ENCODE assay signal across 24 mouse cellular contexts in genomic region chr14:80369448-80370153, GRCm38 (mm10).
DNase-seq lines count a peak whose midpoint lies in the region; ATAC-seq and TF ChIP-seq lines count a peak whose summit lies in the region.
"Had no signal": no experiment of that assay in that cellular context is flagged by ENCODE, and none has a peak within 500 bp of the region (broad histone marks: within the 10 kb centered on the region; RNA-seq: fewer than 3 reads in every experiment).

No protein-coding gene starts in this region.

- TF ChIP-seq CTCF in hindbrain, postnatal 0 days (IDR thresholded peaks at IDR 0.05; ENCODE audit: low read depth) = no peak
- no peak for TF ChIP-seq CTCF in forebrain, postnatal 0 days (IDR thresholded peaks at IDR 0.05; ENCODE audit: low read depth)
- TF ChIP-seq CTCF in midbrain, postnatal 0 days (IDR thresholded peaks at IDR 0.05) = no peak

- no peak overlapping the region for H3K27ac ChIP-seq in hindbrain, postnatal 0 days
- no peak overlapping the region for H3K27ac ChIP-seq in hindbrain, embryonic 13.5 days
- H3K27ac ChIP-seq in forebrain, postnatal 0 days (ENCODE audit: low read depth, low read length) = no peak overlapping the region
- H3K27ac ChIP-seq in midbrain, postnatal 0 days (ENCODE audit: low read depth, low read length) = no peak overlapping the region
- H3K27ac ChIP-seq in kidney, embryonic 14.5 days (ENCODE audit: low read depth, low read length) = no peak overlapping the region
- H3K27ac ChIP-seq: gastrocnemius, adult 2 months; heart, embryonic 15.5 days; layer of hippocampus, adult 2 months; limb, embryonic 10.5 days; liver, embryonic 15.5 days; lung, embryonic 15.5 days had no signal

- H3K4me2 ChIP-seq in hindbrain, postnatal 0 days (ENCODE audit: low read depth, low read length) = peak overlapping the region; percentile 25
- H3K4me2 ChIP-seq in hindbrain, embryonic 13.5 days = no peak overlapping the region
- 0 out of 2 replicates have a peak overlapping the region, but pooled peaks have one; percentile 1 for H3K4me2 ChIP-seq in forebrain, postnatal 0 days (ENCODE audit: low read depth)
- peak overlapping the region; percentile 15; the same call in 1 of the 2 replicates for H3K4me2 ChIP-seq in midbrain, postnatal 0 days (ENCODE audit: low read depth, low read length, poor library complexity, severe bottlenecking)
- no peak overlapping the region for H3K4me2 ChIP-seq in kidney, embryonic 14.5 days (replicated peaks; ENCODE audit: low read depth, low read length)
- H3K4me2 ChIP-seq: heart, embryonic 15.5 days; liver, embryonic 15.5 days; lung, embryonic 15.5 days had no signal

- H3K4me1 ChIP-seq in hindbrain, postnatal 0 days (ENCODE audit: insufficient read depth, low read length) = no peaks in the 10 kb centered on the region
- no peaks in the 10 kb centered on the region for H3K4me1 ChIP-seq in hindbrain, embryonic 13.5 days (replicated peaks)
- no peaks in the 10 kb centered on the region for H3K4me1 ChIP-seq in forebrain, postnatal 0 days (ENCODE audit: insufficient read depth)
- no peaks in the 10 kb centered on the region for H3K4me1 ChIP-seq in midbrain, postnatal 0 days (ENCODE audit: insufficient read depth, low read length)
- no peaks in the 10 kb centered on the region for H3K4me1 ChIP-seq in kidney, embryonic 14.5 days (ENCODE audit: control insufficient read depth, insufficient read depth, low read length)
- H3K4me1 ChIP-seq: heart, embryonic 15.5 days; limb, embryonic 10.5 days; liver, embryonic 15.5 days; lung, embryonic 15.5 days had no signal

- H3K27me3 ChIP-seq in hindbrain, postnatal 0 days (ENCODE audit: insufficient read depth, low read length) = no peaks in the 10 kb centered on the region
- H3K27me3 ChIP-seq in hindbrain, embryonic 13.5 days = no peaks in the 10 kb centered on the region
- no peaks in the 10 kb centered on the region for H3K27me3 ChIP-seq in forebrain, postnatal 0 days (ENCODE audit: insufficient read depth, low read length)
- H3K27me3 ChIP-seq in midbrain, postnatal 0 days (ENCODE audit: insufficient read depth, low read length) = no peaks in the 10 kb centered on the region
- no peaks in the 10 kb centered on the region for H3K27me3 ChIP-seq in kidney, embryonic 14.5 days (ENCODE audit: control insufficient read depth, insufficient read depth, low read length)
- H3K27me3 ChIP-seq: heart, embryonic 15.5 days; liver, embryonic 15.5 days; lung, embryonic 15.5 days had no signal

- H3K36me3 ChIP-seq in hindbrain, postnatal 0 days (ENCODE audit: insufficient read depth, low read length) = no peaks in the 10 kb centered on the region
- no peaks in the 10 kb centered on the region for H3K36me3 ChIP-seq in hindbrain, embryonic 13.5 days
- no peaks in the 10 kb centered on the region for H3K36me3 ChIP-seq in forebrain, postnatal 0 days (ENCODE audit: insufficient read depth)
- no peaks in the 10 kb centered on the region for H3K36me3 ChIP-seq in midbrain, postnatal 0 days (ENCODE audit: insufficient read depth, low read length)
- H3K36me3 ChIP-seq in kidney, embryonic 14.5 days (ENCODE audit: control insufficient read depth, insufficient read depth, low read length) = no peaks in the 10 kb centered on the region
- H3K36me3 ChIP-seq: heart, embryonic 15.5 days; limb, embryonic 10.5 days; liver, embryonic 15.5 days; lung, embryonic 15.5 days had no signal

- no peak overlapping the region for H3K4me3 ChIP-seq in hindbrain, postnatal 0 days (ENCODE audit: low read length)
- H3K4me3 ChIP-seq in hindbrain, embryonic 13.5 days = no peak overlapping the region
- no peak overlapping the region for H3K4me3 ChIP-seq in forebrain, postnatal 0 days (ENCODE audit: low read depth, low read length)
- H3K4me3 ChIP-seq in midbrain, postnatal 0 days (ENCODE audit: low read depth, low read length) = no peak overlapping the region
- no peak overlapping the region for H3K4me3 ChIP-seq in kidney, embryonic 14.5 days (ENCODE audit: low read length)
- H3K4me3 ChIP-seq: gastrocnemius, adult 2 months; heart, embryonic 15.5 days; layer of hippocampus, adult 2 months; limb, embryonic 10.5 days; liver, embryonic 15.5 days; lung, embryonic 15.5 days; myocyte had no signal

- WGBS in hindbrain, postnatal 0 days = 28% methylated on average over 11 of the region's 11 CpGs
- 48% methylated on average over 11 of the region's 11 CpGs for WGBS in hindbrain, embryonic 13.5 days
- 13% methylated on average over 11 of the region's 11 CpGs for WGBS in forebrain, postnatal 0 days
- 20% methylated on average over 11 of the region's 11 CpGs for WGBS in midbrain, postnatal 0 days
- WGBS in kidney, embryonic 14.5 days = 64% methylated on average over 11 of the region's 11 CpGs

- peak; percentile 6 to 13 for DNase-seq in cerebellum, postnatal 10 days
- no peak for DNase-seq in cerebellum, postnatal 14 days
- peak; percentile 37 for DNase-seq in hindbrain, postnatal 0 days (ENCODE audit: low spot score)
- DNase-seq in forebrain, postnatal 0 days = peak; percentile 9
- DNase-seq in midbrain, postnatal 0 days (ENCODE audit: low spot score) = peak; percentile 35
- no peak for DNase-seq in lung, postnatal 25 days (ENCODE audit: low spot score)
- DNase-seq: adrenal gland, postnatal 25 days; cerebellum, adult 9-10 months; gastrocnemius, adult 2 months; heart, postnatal 36 days; kidney, adult 2 months; kidney, postnatal 25 days; liver; lung, postnatal 4 days; right cerebral cortex, postnatal 14 days had no signal

- H3K9me3 ChIP-seq in hindbrain, postnatal 0 days (ENCODE audit: low read length) = no peaks in the 10 kb centered on the region
- no peaks in the 10 kb centered on the region for H3K9me3 ChIP-seq in hindbrain, embryonic 13.5 days
- no peaks in the 10 kb centered on the region for H3K9me3 ChIP-seq in forebrain, postnatal 0 days (ENCODE audit: low read length)
- no peaks in the 10 kb centered on the region for H3K9me3 ChIP-seq in midbrain, postnatal 0 days (ENCODE audit: low read length)
- no peaks in the 10 kb centered on the region for H3K9me3 ChIP-seq in kidney, embryonic 14.5 days (ENCODE audit: control insufficient read depth, low read length)
- H3K9me3 ChIP-seq: heart, embryonic 15.5 days; limb, embryonic 10.5 days; liver, embryonic 15.5 days; lung, embryonic 15.5 days had no signal

- no peak overlapping the region for H3K9ac ChIP-seq in hindbrain, postnatal 0 days (replicated peaks; ENCODE audit: low read length)
- H3K9ac ChIP-seq in hindbrain, embryonic 13.5 days = no peak overlapping the region
- H3K9ac ChIP-seq in forebrain, postnatal 0 days = no peak overlapping the region
- no peak overlapping the region for H3K9ac ChIP-seq in midbrain, postnatal 0 days (replicated peaks; ENCODE audit: low read length, poor library complexity, severe bottlenecking)
- H3K9ac ChIP-seq in kidney, embryonic 14.5 days (ENCODE audit: low read depth, low read length) = no peak overlapping the region
- H3K9ac ChIP-seq: heart, embryonic 15.5 days; liver, embryonic 15.5 days; lung, embryonic 15.5 days had no signal

- no peak for ATAC-seq in hindbrain, postnatal 0 days
- ATAC-seq in hindbrain, embryonic 13.5 days (ENCODE audit: low FRiP score) = no peak
- peak; percentile 36; the same call in 1 of the 2 replicates for ATAC-seq in forebrain, postnatal 0 days
- ATAC-seq in midbrain, postnatal 0 days (ENCODE audit: low FRiP score) = no peak
- ATAC-seq in kidney, embryonic 14.5 days (ENCODE audit: low FRiP score, low TSS enrichment) = no peak
- ATAC-seq: activated CD4-positive, CD25-positive, alpha-beta regulatory T cell, adult 4 months had no signal

Comparison
In these comparisons a context has a peak if more than half of its experiments do, and no peak if none do; other contexts are left out.
1. DNase-seq: peak in cerebellum, postnatal 10 days (2 of 2), hindbrain, postnatal 0 days (single experiment), forebrain, postnatal 0 days (single experiment) and midbrain, postnatal 0 days (single experiment); none in cerebellum, postnatal 14 days (0 of 2) and lung, postnatal 25 days (single experiment).
2. H3K4me2 ChIP-seq: peak in hindbrain, postnatal 0 days (single experiment), forebrain, postnatal 0 days (single experiment) and midbrain, postnatal 0 days (single experiment); none in hindbrain, embryonic 13.5 days (single experiment) and kidney, embryonic 14.5 days (single experiment).